8 mouse cellular contexts compared by ENCODE assay signal in genomic region chr3:89843148-89843547, GRCm38 (mm10). TPM values are rescaled to one million over a fixed set of nuclear protein-coding genes. Genes with fewer than 3 reads are reported as not detected.
DNase-seq lines count a peak whose midpoint lies in the region; ATAC-seq and TF ChIP-seq lines count a peak whose summit lies in the region.

No protein-coding gene starts in this region.

- no peak for TF ChIP-seq POLR2A in lung, adult 2 months (IDR thresholded peaks at IDR 0.05; ENCODE audit: borderline replicate concordance, extremely low read depth, low read depth, low read length)

- H3K36me3 ChIP-seq in kidney, embryonic 15.5 days = no peaks in the 10 kb centered on the region
- H3K36me3 ChIP-seq in forebrain, postnatal 0 days (ENCODE audit: insufficient read depth) = no peaks in the 10 kb centered on the region

- no peak for TF ChIP-seq CTCF in lung, adult 2 months (IDR thresholded peaks at IDR 0.05; ENCODE audit: insufficient read depth, low read length)
- no peak for TF ChIP-seq CTCF in forebrain, postnatal 0 days (IDR thresholded peaks at IDR 0.05; ENCODE audit: low read depth)

- no peaks in the 10 kb centered on the region for H3K27me3 ChIP-seq in kidney, embryonic 15.5 days
- H3K27me3 ChIP-seq in forebrain, postnatal 0 days (ENCODE audit: insufficient read depth, low read length) = no peaks in the 10 kb centered on the region

- H3K27ac ChIP-seq in kidney, embryonic 15.5 days = peak overlapping the region; percentile 61
- H3K27ac ChIP-seq in forebrain, postnatal 0 days (ENCODE audit: low read depth, low read length) = no peak overlapping the region

- no peak overlapping the region for H3K4me3 ChIP-seq in lung, adult 2 months (replicated peaks; ENCODE audit: extremely low read depth, low read depth, low read length)
- H3K4me3 ChIP-seq in kidney, embryonic 15.5 days (replicated peaks) = no peak overlapping the region
- H3K4me3 ChIP-seq in forebrain, postnatal 0 days (ENCODE audit: low read depth, low read length) = no peak overlapping the region

- DNase-seq in lung, adult 18-20 months = peak; percentile 80 to 82
- DNase-seq in lung, adult 2 months = no peak
- DNase-seq in Muller cell, postnatal 12 days (ENCODE audit: inconsistent ontology term) = no peak
- DNase-seq in forebrain, postnatal 0 days = no peak
- DNase-seq in frontal cortex, postnatal 25 days (ENCODE audit: low spot score in 2 of 2) = no peak

- H3K4me2 ChIP-seq in kidney, embryonic 15.5 days = no peak overlapping the region
- H3K4me2 ChIP-seq in forebrain, postnatal 0 days (ENCODE audit: low read depth) = no peak overlapping the region

- H3K9me3 ChIP-seq in kidney, embryonic 15.5 days (replicated peaks) = no peaks in the 10 kb centered on the region
- H3K9me3 ChIP-seq in forebrain, postnatal 0 days (ENCODE audit: low read length) = no peaks in the 10 kb centered on the region

- no peak overlapping the region for H3K9ac ChIP-seq in kidney, embryonic 15.5 days
- no peak overlapping the region for H3K9ac ChIP-seq in forebrain, postnatal 0 days

- peak; percentile 96 for ATAC-seq in granulocyte monocyte progenitor cell, adult 5-6 weeks (replicated peaks; ENCODE audit: poor library complexity, severe bottlenecking)
- no peak for ATAC-seq in kidney, embryonic 15.5 days (replicated peaks; ENCODE audit: low FRiP score)
- peak; percentile 97 for ATAC-seq in megakaryocyte progenitor cell, adult 5-6 weeks (replicated peaks; ENCODE audit: poor library complexity)
- ATAC-seq in forebrain, postnatal 0 days = no peak

- H3K4me1 ChIP-seq in lung, adult 2 months (ENCODE audit: control insufficient read depth, insufficient read depth, low read length) = peaks cover 13% of the 10 kb centered on the region
- H3K4me1 ChIP-seq in kidney, embryonic 15.5 days = peaks cover 11% of the 10 kb centered on the region
- H3K4me1 ChIP-seq in forebrain, postnatal 0 days (ENCODE audit: insufficient read depth) = no peaks in the 10 kb centered on the region

- 20% methylated on average over 9 of the region's 9 CpGs for WGBS in lung, adult 2 months
- 37% methylated on average over 9 of the region's 9 CpGs for WGBS in kidney, embryonic 15.5 days
- 69% methylated on average over 9 of the region's 9 CpGs for WGBS in forebrain, postnatal 0 days

RNA-seq across cellular contexts. Expression of gene She, which starts 12.0 kb away (rescaled TPM):
- 15.1 and 16.3 TPM in 2 replicates for polyA plus RNA-seq in lung, adult 2 months (2012; rRNA removed)
- total RNA-seq in granulocyte monocyte progenitor cell, adult 5-6 weeks (2014; fragmentation: Nextera tagmentation) = not detected in 2 replicates
- total RNA-seq in granulocyte monocyte progenitor cell, adult 5-6 weeks (2017) = not detected in 2 replicates
- polyA plus RNA-seq in kidney, embryonic 15.5 days (2015; fragmentation: Nextera tagmentation; extraction: Ambion mirVana) = 6.6 and 7.5 TPM in 2 replicates
- 0.12 TPM in 1 of 2 replicates, not detected in the other for total RNA-seq in megakaryocyte progenitor cell, adult 5-6 weeks (2015)
- not detected in 2 replicates for total RNA-seq in megakaryocyte progenitor cell, adult 5-6 weeks (2017)
- 1.8 and 2.1 TPM in 2 replicates for total RNA-seq in forebrain, postnatal 0 days (2014; rRNA removed)
- polyA plus RNA-seq in forebrain, postnatal 0 days (2015; fragmentation: Nextera tagmentation; extraction: Ambion mirVana) = 0.65 and 0.86 TPM in 2 replicates

Comparison
In these comparisons a context has a peak if more than half of its experiments do, and no peak if none do; other contexts are left out.
1. DNase-seq: peak in lung, adult 18-20 months (2 of 2); none in lung, adult 2 months (single experiment), Muller cell, postnatal 12 days (single experiment), forebrain, postnatal 0 days (single experiment) and frontal cortex, postnatal 25 days (0 of 2).
2. ATAC-seq: peak in granulocyte monocyte progenitor cell, adult 5-6 weeks (single experiment) and megakaryocyte progenitor cell, adult 5-6 weeks (single experiment); none in kidney, embryonic 15.5 days (single experiment) and forebrain, postnatal 0 days (single experiment).